Mouse (Mus musculus) cortical plate, adult 2 months (tissue): ENCODE data around the gene Olfm1.

Source experiments
- CTCF ChIP-seq: fragments of 200-500 bp; IDR thresholded peaks from 2 replicates; pipeline ENCODE4 v1.5.1; 2011; ENCODE audit warnings: mild to moderate bottlenecking, control low read depth, low read length; ENCODE audit not compliant: insufficient read depth; ENCODE audit errors: extremely low read depth
- POLR2A ChIP-seq: fragments of 200-500 bp; IDR thresholded peaks from 2 replicates; pipeline ENCODE4 v1.6.1; 2011; ENCODE audit warnings: mild to moderate bottlenecking, low read length, control low read depth; ENCODE audit not compliant: insufficient read depth; ENCODE audit errors: extremely low read depth

- TF ChIP-seq POLR2A (no peak), CTCF (no peak)
Observed at GRCm38 (mm10) chr2:28275345-28275744, 82.6 kb downstream of the Olfm1 start.
